Mouse (Mus musculus): ENCODE measurements at regions not wholly inside any gene's neighbourhood (a gene's known extent, or its start where the extent isn't known, plus 50 kb on each side); places are given as distances from the start of the nearest gene placed in this dataset.
A peak's percentile ranks its signal among the peaks of the same experiment; 100 is the strongest.

DNA sequence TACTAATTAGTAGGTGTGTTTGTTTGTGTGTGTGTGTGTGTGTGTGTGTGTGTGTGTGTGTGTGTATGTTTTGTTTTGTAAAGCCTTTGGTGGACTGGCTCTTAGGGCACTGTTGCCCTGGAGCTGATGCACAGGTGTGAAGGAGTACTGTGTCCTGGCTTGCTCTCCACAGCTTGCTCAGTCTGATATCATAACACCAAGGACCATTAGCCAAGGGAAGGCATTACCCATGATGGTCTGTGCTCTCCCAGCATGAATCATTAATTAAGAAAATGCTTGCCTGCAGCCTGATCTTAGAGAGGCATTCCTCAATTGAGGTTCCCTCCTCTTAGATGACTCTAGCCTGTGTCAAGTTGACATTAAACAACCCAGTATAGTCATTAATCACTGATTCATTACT is 54.7 kb downstream of the Spry2 start:
- H3K4me3 ChIP-seq, result no peak overlapping the region
- no peak for ATAC-seq (ENCODE audit: low FRiP score)

DNA sequence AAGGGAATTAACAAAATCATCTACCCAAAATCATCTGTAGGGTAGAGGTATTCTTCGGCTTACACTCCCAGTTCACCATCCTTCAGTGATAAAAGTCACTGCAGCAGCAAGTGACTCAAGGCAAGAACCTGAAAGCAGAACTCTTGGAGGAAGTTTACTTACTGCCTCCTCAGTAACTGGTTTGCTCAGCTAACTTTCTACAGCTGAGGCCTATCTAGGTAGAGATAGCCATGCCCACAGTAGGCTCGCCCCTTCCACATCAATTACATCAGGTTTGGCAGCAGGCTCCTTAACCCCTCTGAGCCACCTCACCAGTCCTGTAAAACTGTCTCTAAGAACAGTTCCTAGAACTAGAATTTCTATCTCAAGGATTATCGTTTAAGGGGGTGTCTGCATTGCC is 59.1 kb downstream of the Spry2 start:
- no peaks in the 10 kb centered on the region for H3K36me3 ChIP-seq
- no peaks in the 10 kb centered on the region for H3K4me1 ChIP-seq (replicated peaks)
- no peak overlapping the region for H3K9ac ChIP-seq
- no peak for ATAC-seq (ENCODE audit: low FRiP score)
- H3K4me2 ChIP-seq, result no peak overlapping the region
- H3K27me3 ChIP-seq, result no peaks in the 10 kb centered on the region
- no peak overlapping the region for H3K27ac ChIP-seq
- 89% methylated on average over 3 of the region's 3 CpGs for WGBS
- H3K4me3 ChIP-seq, result no peak overlapping the region
- H3K9me3 ChIP-seq, result no peaks in the 10 kb centered on the region

More for the DNA sequence above, 54.7 kb downstream of the Spry2 start:
- Histone ChIP-seq H3K36me3 (no peaks in the 10 kb centered on the region), H3K4me2 (no peak overlapping the region), H3K27ac (no peak overlapping the region), H3K9me3 (no peaks in the 10 kb centered on the region), H3K27me3 (no peaks in the 10 kb centered on the region), H3K9ac (no peak overlapping the region), H3K4me1 (replicated peaks) (no peaks in the 10 kb centered on the region)

DNA sequence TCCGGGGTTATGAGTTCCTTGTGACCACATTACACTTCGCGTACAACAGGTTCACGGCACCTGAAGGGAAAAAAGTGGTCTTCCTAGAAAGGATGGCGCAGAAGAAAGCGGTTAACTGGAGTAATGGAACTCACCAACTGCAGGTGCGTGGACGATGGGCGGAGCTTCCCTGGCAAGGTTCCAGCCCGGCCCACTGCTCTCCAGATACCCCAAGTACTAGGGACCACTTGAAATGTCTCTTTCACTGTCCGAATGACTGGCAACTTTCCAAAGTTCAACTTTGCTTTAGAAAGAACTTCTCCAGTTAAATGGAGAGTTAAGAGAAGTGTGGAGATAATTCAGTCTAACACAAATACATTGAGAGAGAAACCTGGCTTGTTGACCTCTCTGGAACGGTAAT is 65.9 kb downstream of the Spry2 start:
- no peak overlapping the region for H3K4me3 ChIP-seq
- H3K9ac ChIP-seq, result no peak overlapping the region
- no peaks in the 10 kb centered on the region for H3K36me3 ChIP-seq
- H3K27ac ChIP-seq, result no peak overlapping the region
- WGBS, result 94% methylated on average over 12 of the region's 12 CpGs
- no peak for ATAC-seq (ENCODE audit: low FRiP score)
- H3K9me3 ChIP-seq, result no peaks in the 10 kb centered on the region
- H3K4me2 ChIP-seq, result no peak overlapping the region
- H3K27me3 ChIP-seq, result no peaks in the 10 kb centered on the region
- H3K4me1 ChIP-seq (replicated peaks), result no peaks in the 10 kb centered on the region

DNA sequence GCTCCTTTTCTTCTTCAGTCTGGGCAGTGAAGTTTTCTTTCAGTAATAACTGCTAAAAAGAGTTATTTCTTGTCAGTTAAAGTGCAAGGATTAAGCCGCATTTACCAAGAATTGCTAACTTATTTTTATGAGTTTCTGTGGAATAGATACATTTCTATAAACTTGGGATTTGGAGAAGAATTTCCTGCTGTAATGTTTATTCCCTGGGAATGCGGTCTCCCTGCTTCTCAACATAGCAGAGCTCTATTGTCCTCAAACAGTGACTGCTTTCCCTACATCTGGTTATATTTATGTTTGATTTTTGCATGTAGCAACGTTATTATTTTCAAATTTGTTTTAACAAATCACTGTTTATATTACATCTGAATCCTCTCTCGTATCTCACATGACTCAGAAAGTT is 66.3 kb downstream of the Spry2 start:
- H3K27ac ChIP-seq, result no peak overlapping the region
- no peak overlapping the region for H3K4me3 ChIP-seq
- no peak overlapping the region for H3K4me2 ChIP-seq
- no peaks in the 10 kb centered on the region for H3K27me3 ChIP-seq
- H3K9me3 ChIP-seq, result no peaks in the 10 kb centered on the region
- no peak for ATAC-seq (ENCODE audit: low FRiP score)
- 81% methylated on average over 4 of the region's 4 CpGs for WGBS
- H3K4me1 ChIP-seq (replicated peaks), result no peaks in the 10 kb centered on the region
- no peak overlapping the region for H3K9ac ChIP-seq
- H3K36me3 ChIP-seq, result no peaks in the 10 kb centered on the region

DNA sequence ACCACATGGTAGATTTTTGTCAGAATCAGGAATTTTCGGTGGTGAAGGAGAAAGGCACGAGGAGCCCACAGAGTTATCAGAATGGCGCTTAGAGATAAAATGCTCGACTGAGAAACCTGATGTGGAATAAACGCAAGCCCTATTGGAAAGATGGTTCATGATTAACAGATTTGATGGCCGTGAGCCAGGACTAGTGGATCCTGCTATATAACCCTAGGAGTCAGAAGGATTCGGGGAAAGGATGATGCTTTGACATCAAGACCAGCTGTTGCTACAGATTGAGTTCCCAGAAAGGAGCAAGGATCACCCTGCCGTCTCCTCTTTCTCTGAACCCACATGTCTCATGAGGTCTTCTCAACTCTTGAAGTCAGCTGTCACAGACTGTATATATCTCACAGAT is 73.5 kb downstream of the Spry2 start:
- no peak overlapping the region for H3K4me3 ChIP-seq
- no peak overlapping the region for H3K9ac ChIP-seq
- H3K27ac ChIP-seq, result no peak overlapping the region
- H3K9me3 ChIP-seq, result no peaks in the 10 kb centered on the region
- WGBS, result 81% methylated on average over 8 of the region's 8 CpGs
- H3K4me2 ChIP-seq, result no peak overlapping the region
- H3K4me1 ChIP-seq (replicated peaks), result no peaks in the 10 kb centered on the region
- H3K27me3 ChIP-seq, result no peaks in the 10 kb centered on the region
- H3K36me3 ChIP-seq, result no peaks in the 10 kb centered on the region
- ATAC-seq (ENCODE audit: low FRiP score), result no peak

DNA sequence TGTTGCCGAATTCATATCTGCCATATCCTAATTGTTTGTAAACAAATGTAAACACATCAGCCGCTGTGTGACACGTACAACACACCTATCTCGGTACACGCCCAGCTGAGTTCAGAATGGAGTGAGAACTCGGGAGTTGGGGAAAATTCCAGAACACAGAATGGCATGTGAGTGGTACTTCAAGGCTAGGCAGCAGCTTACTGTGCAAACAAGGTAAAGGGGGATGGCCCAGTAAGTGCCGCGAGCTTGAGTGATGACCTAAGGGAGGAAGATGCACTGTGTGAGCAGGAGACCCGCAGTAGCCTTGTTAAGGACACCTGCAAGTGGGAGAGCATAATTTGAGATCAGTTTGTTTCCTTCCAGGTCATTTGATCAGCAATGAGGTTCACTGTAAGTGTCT is 74.0 kb downstream of the Spry2 start:
- H3K4me2 ChIP-seq, result no peak overlapping the region
- no peak overlapping the region for H3K4me3 ChIP-seq
- no peak overlapping the region for H3K9ac ChIP-seq
- no peaks in the 10 kb centered on the region for H3K4me1 ChIP-seq (replicated peaks)
- no peaks in the 10 kb centered on the region for H3K9me3 ChIP-seq
- H3K36me3 ChIP-seq, result no peaks in the 10 kb centered on the region
- no peak for ATAC-seq (ENCODE audit: low FRiP score)
- H3K27ac ChIP-seq, result no peak overlapping the region
- whole genome bisulfite sequencing, result 94% methylated on average over 9 of the region's 9 CpGs
- no peaks in the 10 kb centered on the region for H3K27me3 ChIP-seq

DNA sequence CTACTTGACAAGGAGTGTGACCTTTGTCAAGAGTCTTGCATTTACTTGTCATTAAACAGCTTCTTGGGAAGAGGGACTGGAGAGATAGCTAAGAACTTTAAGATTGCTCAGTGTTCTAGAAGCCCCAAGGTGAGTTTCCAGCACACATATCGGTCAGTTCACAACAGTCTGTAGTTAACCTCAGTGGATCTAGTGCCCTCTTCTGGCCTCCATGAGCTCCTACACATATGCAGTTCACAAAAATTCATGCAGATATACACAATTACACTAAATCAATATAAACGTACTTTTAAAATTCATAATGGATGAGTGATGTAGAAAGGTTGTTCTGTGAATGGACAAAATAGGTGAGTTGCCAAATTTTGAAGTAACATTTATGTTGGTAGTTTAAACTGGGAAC is 77.1 kb downstream of the Spry2 start:
- peaks cover 8% of the 10 kb centered on the region; the same call in 1 of the 2 replicates for H3K4me1 ChIP-seq (replicated peaks)
- no peaks in the 10 kb centered on the region for H3K27me3 ChIP-seq
- no peak overlapping the region for H3K27ac ChIP-seq
- ATAC-seq (ENCODE audit: low FRiP score), result no peak
- H3K4me2 ChIP-seq, result no peak overlapping the region
- H3K4me3 ChIP-seq, result no peak overlapping the region
- no peak overlapping the region for H3K9ac ChIP-seq
- no peaks in the 10 kb centered on the region for H3K36me3 ChIP-seq
- no peaks in the 10 kb centered on the region for H3K9me3 ChIP-seq
- 97% methylated on average over 2 of the region's 2 CpGs for WGBS

DNA sequence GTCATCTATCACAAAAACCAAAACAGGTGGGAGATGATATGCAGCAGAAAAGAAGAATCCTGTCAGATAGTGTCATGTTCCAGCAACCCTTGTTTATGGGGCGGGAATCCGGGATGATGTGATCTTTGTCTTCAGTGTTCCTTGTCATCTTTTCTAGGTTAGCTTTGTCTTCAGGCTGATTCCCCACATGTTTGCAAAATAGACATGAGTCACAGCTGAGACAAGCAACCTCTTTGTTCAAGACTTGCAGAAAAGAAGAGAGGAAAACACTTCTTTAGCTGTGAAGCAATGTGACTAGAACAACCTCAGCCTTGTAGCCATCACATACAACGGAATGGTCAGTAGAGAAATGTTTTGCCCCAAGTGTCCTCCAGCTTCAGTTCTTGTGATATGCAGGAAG is 77.8 kb downstream of the Spry2 start:
- Histone ChIP-seq H3K27ac (no peak overlapping the region), H3K9me3 (no peaks in the 10 kb centered on the region), H3K36me3 (no peaks in the 10 kb centered on the region), H3K4me3 (no peak overlapping the region), H3K4me1 (replicated peaks) (peaks cover 8% of the 10 kb centered on the region; the same call in 1 of the 2 replicates), H3K27me3 (no peaks in the 10 kb centered on the region), H3K4me2 (no peak overlapping the region), H3K9ac (no peak overlapping the region)
- no peak for ATAC-seq (ENCODE audit: low FRiP score)
- 95% methylated on average over 3 of the region's 3 CpGs for WGBS

DNA sequence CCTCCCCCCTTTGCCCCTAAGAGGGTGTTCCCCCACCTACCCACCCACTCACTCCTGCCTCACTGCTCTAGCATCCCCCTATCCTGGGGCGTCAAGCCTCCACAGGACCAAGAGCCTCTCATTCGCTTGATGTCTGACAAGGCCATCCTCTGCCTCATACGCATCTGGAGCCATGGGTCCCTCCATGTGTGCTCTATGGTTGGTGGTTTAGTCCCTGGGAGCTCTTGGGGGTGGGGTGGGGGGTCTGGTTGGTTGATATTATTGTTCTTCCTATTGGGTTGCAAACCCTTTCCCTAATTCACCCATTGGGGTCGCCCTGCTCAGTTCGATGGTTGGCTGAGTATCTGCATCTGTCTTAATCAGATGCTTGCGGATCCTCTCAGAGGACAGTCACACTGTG is 79.1 kb downstream of the Spry2 start:
- Histone ChIP-seq H3K4me1 (replicated peaks) (peaks cover 8% of the 10 kb centered on the region; the same call in 1 of the 2 replicates), H3K4me2 (no peak overlapping the region), H3K27me3 (no peaks in the 10 kb centered on the region), H3K36me3 (no peaks in the 10 kb centered on the region), H3K9me3 (no peaks in the 10 kb centered on the region), H3K27ac (no peak overlapping the region), H3K9ac (no peak overlapping the region), H3K4me3 (no peak overlapping the region)
- ATAC-seq (ENCODE audit: low FRiP score), result no peak
- WGBS, result 81% methylated on average over 6 of the region's 6 CpGs

DNA sequence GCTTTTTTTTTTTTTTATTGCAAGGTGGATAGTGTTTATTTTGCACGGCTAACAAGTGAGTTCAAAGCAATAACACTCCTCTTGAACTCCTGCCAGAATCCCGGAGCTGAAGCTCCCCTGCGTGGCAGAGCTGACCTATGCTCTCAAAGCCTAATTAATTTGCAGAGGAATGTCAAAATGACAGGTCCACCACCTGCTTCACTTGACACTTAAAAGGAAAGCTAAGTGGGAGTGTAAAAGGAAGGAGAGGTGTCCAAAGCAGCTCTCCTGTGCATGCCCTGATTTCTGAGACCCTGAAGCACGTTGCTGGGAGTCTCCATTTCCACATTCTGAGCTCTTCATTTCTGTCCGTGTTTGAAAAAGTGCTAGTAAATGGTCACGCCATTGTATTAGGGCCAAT is 80.8 kb downstream of the Spry2 start:
- Histone ChIP-seq H3K27me3 (no peaks in the 10 kb centered on the region), H3K27ac (no peak overlapping the region), H3K4me2 (peak overlapping the region; percentile 51), H3K9ac (no peak overlapping the region), H3K4me3 (peak overlapping the region; percentile 28), H3K36me3 (no peaks in the 10 kb centered on the region), H3K9me3 (no peaks in the 10 kb centered on the region), H3K4me1 (replicated peaks) (peaks cover 8% of the 10 kb centered on the region; the same call in 1 of the 2 replicates)
- no peak for ATAC-seq (ENCODE audit: low FRiP score)
- 16% methylated on average over 6 of the region's 6 CpGs for WGBS

DNA sequence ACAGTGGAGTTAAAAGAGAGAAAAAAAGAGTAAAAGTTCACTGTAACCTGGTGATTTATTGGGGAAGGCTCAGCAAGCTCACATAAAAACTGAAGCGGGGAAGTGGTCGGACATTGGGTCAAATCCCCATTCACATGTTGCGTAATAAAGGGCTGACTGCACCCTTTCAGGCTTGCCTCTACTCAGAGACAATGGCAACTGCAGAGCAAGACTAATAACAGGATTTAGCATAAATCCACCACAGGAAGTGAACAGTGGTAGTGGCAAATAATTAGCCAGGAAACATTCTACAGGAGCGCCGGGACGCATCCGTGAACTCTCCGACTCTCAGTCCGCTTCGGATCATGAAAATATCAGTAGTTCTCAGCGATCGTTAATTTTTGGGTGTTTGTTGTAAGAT is 81.3 kb downstream of the Spry2 start:
- no peak; the same call in 1 of the 2 replicates for ATAC-seq (ENCODE audit: low FRiP score)

DNA sequence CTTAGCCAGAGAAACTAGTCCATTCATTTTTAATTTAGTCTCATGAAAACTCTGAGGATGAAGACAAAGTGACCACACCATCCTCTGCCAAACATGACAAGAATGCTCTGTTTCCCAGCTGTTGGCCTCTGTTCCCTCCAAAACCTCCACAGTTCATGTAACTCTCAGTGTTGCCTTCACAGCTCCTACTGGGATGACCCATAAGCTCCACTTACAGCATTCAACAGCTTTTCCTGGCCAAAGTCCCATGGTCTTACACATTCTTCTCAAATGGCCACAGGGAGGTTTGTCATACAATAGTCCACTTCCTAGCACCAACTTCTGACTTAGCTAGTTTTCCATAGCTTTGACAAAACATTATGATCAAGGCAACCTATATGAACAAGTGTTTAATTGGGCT is 83.0 kb downstream of the Spry2 start:
- no peak for ATAC-seq (ENCODE audit: low FRiP score)
- Histone ChIP-seq H3K4me3 (no peak overlapping the region), H3K9me3 (no peaks in the 10 kb centered on the region), H3K27me3 (no peaks in the 10 kb centered on the region), H3K36me3 (no peaks in the 10 kb centered on the region), H3K4me1 (replicated peaks) (peaks cover 8% of the 10 kb centered on the region; the same call in 1 of the 2 replicates), H3K27ac (no peak overlapping the region), H3K4me2 (no peak overlapping the region), H3K9ac (no peak overlapping the region)

More for the DNA sequence above, 81.3 kb downstream of the Spry2 start:
- Histone ChIP-seq H3K9me3 (no peaks in the 10 kb centered on the region), H3K4me1 (replicated peaks) (peaks cover 8% of the 10 kb centered on the region; the same call in 1 of the 2 replicates), H3K36me3 (no peaks in the 10 kb centered on the region), H3K9ac (no peak overlapping the region), H3K4me2 (peak overlapping the region; percentile 51), H3K27me3 (no peaks in the 10 kb centered on the region), H3K27ac (no peak overlapping the region), H3K4me3 (peak overlapping the region; percentile 28)
- 13% methylated on average over 12 of the region's 12 CpGs for WGBS

DNA sequence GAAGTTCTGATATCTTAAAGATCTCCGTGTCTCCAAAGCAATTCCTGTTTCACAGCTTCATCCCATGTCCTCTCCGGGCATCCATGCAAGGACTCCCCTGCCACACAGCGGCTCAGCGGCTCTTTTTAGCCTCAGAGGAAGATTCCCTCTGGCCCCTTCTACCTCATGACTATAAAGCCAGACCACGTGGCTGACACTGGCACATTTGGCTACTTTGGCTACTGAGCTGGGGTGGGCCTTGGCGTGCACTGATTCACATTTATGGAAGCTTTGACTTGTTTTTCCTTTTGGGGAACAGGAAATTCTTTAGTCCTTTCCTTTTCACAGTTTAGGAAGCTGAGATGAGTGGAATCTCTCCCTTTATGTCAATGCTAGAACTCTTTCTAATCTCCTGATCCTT is 83.5 kb downstream of the Spry2 start:
- H3K9ac ChIP-seq, result no peak overlapping the region
- WGBS, result 94% methylated on average over 6 of the region's 6 CpGs

More for the DNA sequence above, 83.5 kb downstream of the Spry2 start:
- H3K27me3 ChIP-seq, result no peaks in the 10 kb centered on the region
- H3K4me2 ChIP-seq, result no peak overlapping the region
- H3K4me1 ChIP-seq (replicated peaks), result peaks cover 8% of the 10 kb centered on the region; the same call in 1 of the 2 replicates
- ATAC-seq (ENCODE audit: low FRiP score), result no peak
- H3K9me3 ChIP-seq, result no peaks in the 10 kb centered on the region
- no peak overlapping the region for H3K27ac ChIP-seq
- no peak overlapping the region for H3K4me3 ChIP-seq
- no peaks in the 10 kb centered on the region for H3K36me3 ChIP-seq
